Mouse (Mus musculus) fat pad, adult 2 months (tissue): ENCODE measurements at regions not wholly inside any gene's neighbourhood (a gene's known extent, or its start where the extent isn't known, plus 50 kb on each side); places are given as distances from the start of the nearest gene placed in this dataset.
"Not testable (repeated sequence)": the region's sequence is repeated elsewhere in the genome, so short reads cannot be mapped to it uniquely, and the experiment has no call there.

ENCODE experiments used
- DNase-seq: peaks from one replicate; pipeline ENCODE4 v3.0.0-alpha.2; 2011; ENCODE audit warnings: low read depth, low spot score; ENCODE audit errors: extremely low read depth

DNA sequence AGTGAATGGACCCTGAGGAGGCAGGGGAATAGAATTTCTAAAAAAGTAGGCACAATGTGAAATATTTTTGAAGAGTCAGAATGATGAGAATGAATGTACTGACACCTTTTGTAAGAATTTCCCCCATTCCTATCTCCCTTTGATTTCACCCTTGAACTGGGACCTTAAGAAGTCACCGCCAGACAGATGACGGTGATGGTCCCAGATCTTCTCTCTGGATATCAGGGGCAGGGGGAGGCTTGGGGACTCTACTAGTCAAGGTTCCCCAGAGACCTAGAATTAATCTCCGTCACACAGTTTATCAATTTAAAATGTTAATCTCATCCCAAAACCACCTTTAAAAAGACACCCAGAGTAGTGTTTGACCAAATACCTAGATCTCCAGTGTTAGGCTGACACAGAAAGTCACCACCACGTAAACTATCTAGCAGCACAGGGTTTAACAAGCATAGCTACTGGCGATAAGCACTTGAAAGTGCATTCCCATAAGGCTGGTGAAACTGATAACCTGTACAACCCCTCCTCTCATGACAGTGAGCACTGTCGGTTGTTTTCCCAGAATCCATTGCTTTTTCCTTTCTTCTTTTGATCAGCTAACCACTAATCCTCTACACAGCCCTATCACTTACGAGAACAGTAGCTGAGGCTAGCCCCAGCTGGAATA is 163.5 kb upstream of the Cdkn3 start:
- DNase-seq: no peak

DNA sequence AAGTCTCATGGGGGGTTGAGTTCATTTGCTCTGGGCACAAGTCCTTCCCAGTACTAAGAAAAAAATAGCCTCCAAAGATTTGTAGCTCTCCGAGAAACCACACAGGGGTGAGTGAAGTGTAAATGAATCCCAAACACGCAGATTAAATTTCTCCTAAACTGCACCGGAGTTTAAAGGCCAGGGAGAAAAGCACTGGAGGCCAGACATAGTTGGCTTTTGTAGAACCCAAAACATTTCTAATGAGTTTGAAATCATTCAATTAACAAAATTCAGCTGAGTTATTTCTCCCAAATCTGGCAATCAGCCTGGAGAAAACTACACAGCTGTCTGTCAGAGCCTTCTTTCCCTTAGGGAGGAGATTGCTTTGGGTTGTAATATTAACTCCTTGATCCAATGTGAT is 166.2 kb upstream of the Cdkn3 start:
- no peak for DNase-seq

- DNase-seq: no peak
Measured at GRCm38 (mm10) chr14:46591753-46592359, 168.5 kb upstream of the Cdkn3 start.

GRCm38 (mm10) chr14:46591211-46591610 is 169.1 kb upstream of the Cdkn3 start:
- no peak for DNase-seq

GRCm38 (mm10) chr14:46586093-46586492 is 174.2 kb upstream of the Cdkn3 start:
- DNase-seq: no peak

GRCm38 (mm10) chr14:46578051-46579000 is 182.0 kb upstream of the Cdkn3 start:
- no peak for DNase-seq

DNA sequence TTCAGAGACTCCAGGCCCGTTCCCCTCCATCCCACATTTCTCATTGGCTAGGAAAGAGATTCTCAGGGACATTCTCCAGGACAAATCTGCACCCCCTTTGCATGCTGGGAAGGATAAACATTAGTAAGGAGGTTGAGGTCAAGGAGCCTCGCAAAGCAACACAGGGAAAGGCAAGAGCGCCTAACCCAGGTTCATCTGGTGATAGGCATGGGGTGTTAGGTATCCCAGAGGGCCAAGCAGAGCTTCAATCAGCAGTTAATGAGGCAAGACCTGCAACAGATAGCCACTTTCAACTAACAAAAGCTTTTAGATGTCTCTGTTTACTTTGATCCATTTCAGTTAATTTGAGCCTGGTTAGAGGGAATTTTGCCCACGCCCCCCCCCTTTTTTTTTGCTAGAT is 184.5 kb upstream of the Cdkn3 start:
- DNase-seq: no peak

- no peak for DNase-seq
Measured at GRCm38 (mm10) chr14:46575414-46575813, 184.9 kb upstream of the Cdkn3 start.

DNA sequence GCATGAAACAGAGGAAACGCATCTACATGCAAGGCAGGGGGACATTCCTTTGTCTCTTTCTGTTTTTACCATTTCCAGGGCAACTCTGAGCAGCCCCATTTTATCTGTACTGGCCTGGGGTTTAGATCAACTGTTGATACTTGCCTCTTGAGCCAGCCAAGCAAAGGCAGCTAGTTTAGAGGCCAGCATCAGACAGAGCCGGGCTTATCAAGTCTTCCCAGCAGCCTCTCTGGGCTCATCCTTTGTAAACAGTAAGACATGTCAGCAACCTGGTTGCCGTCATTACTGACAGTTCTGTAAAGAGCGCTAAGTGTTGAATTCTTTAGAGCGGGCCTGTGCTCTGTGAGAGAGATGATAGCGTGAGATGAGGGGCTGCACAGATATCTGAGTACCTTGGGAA is 182.9 kb upstream of the Bmp4 start:
- DNase-seq: no peak

DNA sequence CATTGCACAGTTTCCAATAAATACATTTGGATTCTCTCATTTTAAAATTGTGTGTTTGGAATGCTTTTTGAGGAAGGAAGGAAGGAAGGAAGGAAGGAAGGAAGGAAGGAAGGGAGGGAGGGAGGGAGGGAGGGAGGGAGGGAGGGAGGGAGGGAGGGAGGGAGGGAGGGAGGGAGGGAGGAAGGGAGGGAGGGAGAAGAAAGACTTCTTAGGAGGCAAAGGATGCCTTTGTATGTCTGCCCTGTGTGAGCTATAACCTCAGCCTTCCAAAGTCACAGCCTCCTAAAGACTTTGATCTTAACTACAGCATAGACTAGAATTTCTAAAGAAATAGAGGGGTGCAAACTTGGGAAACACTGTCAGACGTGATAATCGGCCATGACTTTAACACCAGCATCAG is 182.5 kb upstream of the Bmp4 start:
- not testable (repeated sequence) for DNase-seq

DNA sequence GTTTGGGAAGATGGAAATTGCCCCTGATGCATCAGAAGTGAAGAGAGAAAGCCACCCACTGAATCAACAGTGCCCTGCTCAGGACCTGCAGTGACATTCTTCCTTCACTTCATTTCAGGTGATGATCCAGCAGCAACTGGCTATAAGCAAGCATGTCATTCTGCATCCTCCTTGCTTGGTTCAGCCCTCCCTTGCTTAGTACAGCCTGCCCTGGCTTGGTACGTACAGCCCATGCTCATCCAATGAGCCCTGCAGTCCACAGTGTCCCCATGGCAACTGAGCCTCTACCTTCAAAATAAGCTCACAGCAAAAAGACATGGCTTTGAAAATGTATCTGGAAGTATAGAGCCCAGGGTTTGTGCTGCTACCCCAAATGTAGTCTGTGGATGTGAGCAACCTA is 181.4 kb upstream of the Bmp4 start:
- no peak for DNase-seq

GRCm38 (mm10) chr14:46569273-46569672 is 178.8 kb upstream of the Bmp4 start:
- no peak for DNase-seq

- no peak for DNase-seq
Measured at GRCm38 (mm10) chr14:46567411-46567780, 176.9 kb upstream of the Bmp4 start.

GRCm38 (mm10) chr14:46566681-46567410 is 176.4 kb upstream of the Bmp4 start:
- no peak for DNase-seq

- DNase-seq: no peak
Measured at GRCm38 (mm10) chr14:46564998-46565397, 174.5 kb upstream of the Bmp4 start.

DNA sequence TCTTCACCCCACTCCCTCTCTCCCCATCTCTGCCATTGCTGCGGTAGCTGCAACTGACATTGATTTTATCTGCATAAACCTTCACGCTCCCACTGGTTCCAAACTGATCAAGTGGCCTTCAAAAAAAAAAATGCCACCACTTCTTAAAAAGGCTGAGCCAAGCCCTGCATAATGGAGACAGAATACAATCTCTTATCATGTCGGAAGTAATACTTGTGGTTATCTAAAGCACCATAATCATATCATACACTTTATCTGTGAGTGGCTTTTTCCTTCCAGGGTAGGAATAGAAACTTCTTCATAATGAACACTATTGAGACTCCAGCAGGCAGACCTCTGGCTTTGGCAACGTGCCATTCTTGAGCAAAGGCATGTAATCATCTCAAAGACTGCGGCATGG is 171.5 kb upstream of the Bmp4 start:
- DNase-seq: no peak

- DNase-seq: no peak
Measured at GRCm38 (mm10) chr14:46553239-46553638, 162.8 kb upstream of the Bmp4 start.

DNA sequence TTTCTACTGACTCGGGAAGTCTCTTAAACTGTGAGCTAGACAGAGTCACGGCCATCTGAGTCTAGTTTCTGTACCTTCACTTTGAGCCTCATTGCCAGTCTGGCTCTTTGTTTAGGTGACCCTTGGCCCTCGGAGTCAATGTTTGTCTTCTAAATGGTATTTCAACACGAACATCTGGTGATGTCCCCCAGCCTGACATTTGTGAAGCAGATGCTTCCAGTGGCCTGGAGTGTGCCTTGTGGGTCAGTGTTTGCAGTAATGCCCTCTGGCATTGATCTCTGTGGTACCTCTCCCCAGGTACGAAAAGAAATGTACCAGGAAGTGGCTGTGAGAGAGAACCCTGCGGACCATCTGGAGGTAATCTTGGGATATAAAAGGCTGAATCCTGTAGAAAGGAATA is 155.7 kb upstream of the Bmp4 start:
- no peak for DNase-seq

DNA sequence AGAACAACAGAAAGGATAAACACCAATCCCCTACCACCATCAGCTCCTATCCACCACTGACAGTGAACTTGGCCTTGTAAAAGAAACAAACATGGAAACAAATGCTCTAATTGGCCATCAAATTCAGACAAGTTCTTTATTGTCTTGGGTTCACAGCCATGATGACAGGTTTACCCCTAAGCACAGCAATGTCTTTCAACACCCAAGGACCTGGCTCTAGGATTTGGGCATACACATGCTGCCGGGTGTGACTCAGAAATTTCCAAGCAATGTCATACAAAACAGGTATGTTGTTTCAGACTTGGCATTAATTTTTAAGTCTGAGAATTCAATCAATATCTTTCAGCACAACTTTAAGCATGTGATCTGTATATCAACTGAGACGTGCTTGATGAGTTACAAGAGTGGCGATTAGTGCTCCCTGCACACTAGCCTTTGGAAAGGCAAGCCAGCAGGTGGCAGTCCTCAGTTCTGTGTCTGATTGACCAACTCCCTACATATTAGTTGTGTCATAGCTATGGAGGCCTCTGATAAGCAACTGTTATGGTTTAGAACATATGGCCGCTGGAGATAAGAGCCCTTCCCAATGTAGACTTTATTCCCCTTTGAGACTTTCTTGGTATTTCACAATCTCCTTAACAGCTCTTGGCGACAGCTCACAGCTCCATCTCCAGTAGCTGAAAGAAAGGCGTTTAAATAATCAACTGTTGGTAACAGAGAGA is 149.2 kb upstream of the Bmp4 start:
- no peak for DNase-seq

DNA sequence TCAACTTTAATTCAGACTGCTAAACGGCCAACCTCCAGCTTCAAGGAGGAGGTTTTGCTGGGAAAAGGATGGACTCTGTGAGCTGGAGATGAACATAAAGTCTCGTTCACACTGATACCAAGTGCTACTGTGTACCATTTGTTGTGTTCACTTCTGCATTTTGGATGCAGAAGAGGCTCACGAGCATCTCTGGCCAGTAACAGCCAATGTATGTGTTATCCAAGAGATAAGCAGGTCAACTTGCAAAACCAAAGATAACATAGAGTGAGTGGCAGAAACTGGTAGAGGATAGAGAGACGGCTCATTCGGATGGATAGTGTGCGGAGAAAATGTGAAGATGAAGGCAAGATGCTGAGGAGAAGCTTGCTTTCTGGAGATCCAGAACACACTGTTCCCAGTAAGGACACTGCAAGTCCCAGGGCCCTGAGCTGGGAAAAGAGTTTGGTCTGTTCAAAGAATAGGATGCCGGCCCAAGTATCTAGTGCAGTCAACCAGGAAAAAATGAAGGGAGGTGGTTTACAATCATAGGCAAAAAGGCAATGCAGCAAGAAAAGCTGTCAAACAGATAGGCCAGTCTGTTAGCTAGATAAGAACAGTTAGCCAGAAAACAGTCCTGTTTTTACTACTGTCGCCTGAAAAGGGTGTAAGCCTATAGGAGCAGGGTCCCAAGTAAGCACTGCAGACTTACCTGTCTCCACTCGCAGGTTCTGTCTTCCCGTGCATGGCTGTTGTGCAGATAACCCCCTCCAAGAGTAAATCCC is 145.7 kb upstream of the Bmp4 start:
- no peak for DNase-seq
